Mouse (Mus musculus): Measurements from ENCODE around the gene Tnf.

GRCm38 (mm10) chr17:35159638-35160037, 42.2 kb downstream of the Tnf start:
- no peak for TF ChIP-seq CTCF (IDR thresholded peaks at IDR 0.05)
- no peak for TF ChIP-seq EP300 (IDR thresholded peaks at IDR 0.05)

Measured in lung, postnatal 0 days (tissue).